Mouse (Mus musculus) CD8-positive naive resting alpha-beta T cell, adult 2 months (primary cell): ENCODE measurements at regions not wholly inside any gene's neighbourhood (a gene's known extent, or its start where the extent isn't known, plus 50 kb on each side); places are given as distances from the start of the nearest gene placed in this dataset.

Experiments
- DNase-seq, 2 experiments: peaks; one replicate each; pipeline ENCODE4 v3.0.0; 2022; ENCODE audit warnings: low read depth in 2 of 2, low spot score in 2 of 2

DNA sequence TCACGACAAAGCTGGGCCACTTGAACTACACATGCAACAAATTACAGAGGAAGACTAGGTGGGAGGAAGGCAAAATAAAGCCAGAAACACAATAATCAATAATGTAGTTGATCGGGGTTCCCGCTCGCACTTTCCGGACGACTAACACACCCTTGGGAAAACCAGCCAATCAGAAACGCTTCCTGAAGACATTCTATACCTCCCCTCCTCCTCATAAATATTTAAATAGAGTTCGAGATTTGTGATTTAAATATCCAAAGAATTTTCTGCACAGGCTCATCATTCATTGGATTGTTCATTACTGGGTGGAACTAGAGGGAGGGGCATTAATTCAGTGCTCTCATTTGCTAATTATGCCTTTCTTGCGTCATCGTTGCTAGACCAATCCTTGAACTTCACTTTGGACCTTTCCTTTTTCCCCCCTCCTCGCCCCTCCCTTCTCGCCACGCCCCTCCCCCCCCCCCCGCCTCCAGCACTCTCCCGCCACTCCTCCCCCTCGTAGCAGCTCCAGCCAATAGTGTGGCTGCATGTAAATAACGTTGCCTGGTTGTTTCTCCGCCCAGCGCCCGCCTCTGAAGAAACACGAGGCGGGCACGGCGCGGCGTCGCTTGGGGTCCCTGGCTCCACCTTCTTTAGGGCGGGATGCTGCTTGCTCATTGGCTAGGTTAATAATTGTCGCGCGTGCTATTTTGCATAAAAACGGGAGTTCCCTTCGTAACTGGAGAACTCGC lies 254.2 kb upstream of the Nfe2l3 start:
- no peak for DNase-seq

DNA sequence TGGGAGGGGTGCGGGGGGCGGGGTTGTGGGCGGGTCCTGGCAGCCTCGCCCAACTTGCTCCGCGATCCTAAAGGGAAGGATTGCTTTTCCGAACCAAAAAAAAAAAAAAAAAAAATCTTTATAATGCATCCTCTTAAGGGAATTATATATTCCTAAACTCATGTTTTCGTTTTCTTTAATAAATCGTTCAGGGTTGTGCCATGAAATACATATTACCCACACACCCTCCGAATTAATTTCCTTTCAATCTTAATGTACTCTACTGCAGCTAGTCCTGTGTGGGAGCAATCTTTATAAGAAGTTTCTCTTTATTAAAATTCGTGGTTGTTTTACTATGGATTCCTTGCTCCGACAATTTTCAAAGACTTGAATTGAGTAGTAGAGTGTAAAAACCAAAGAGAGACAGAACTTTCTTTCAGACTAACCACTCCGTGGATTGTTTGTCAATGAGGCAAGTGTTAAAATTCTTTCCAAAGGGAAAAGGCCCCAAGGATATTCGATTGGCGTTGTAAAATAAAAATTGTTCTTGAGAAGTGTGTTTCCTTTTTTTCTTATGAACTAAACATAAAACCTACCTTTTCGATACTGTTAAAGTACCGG lies 253.6 kb upstream of the Nfe2l3 start:
- DNase-seq = no peak

DNA sequence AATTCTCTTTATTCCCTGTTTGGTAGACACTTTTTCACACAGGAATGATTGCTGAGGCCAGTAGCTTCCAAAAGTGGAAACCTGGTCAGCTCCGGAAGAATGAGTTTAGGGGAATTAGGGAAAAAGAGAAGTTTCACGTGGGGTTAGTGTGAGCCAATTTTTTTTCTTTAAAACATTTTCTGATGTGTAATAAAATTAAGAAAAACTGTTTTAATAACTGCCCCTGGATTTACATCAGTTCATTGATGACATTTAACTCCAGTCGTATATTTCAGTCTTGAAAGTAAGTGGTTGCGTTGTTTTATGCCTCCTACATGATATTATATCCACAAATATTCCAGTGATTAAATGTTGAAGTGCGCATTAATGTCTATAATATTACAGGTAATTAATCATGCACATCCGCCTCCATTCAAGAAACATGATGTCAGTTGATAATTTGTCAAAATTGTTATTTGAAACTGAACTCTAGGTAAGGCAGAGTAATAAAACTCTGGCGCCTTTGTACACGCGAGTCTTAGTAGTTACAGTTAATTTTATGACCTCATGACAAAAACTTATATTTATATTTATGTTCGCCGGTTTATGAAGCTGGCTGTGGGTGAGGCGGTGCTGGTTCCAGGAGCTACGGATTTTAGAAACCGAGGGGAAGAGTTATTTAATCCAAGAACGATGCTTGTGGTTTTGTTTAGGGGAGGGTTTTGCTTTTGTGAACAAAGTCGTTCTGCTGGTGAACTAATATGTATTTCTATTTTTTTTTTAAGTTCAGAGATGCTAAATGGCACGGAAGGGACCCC lies 252.5 kb upstream of the Nfe2l3 start:
- DNase-seq = no peak

DNA sequence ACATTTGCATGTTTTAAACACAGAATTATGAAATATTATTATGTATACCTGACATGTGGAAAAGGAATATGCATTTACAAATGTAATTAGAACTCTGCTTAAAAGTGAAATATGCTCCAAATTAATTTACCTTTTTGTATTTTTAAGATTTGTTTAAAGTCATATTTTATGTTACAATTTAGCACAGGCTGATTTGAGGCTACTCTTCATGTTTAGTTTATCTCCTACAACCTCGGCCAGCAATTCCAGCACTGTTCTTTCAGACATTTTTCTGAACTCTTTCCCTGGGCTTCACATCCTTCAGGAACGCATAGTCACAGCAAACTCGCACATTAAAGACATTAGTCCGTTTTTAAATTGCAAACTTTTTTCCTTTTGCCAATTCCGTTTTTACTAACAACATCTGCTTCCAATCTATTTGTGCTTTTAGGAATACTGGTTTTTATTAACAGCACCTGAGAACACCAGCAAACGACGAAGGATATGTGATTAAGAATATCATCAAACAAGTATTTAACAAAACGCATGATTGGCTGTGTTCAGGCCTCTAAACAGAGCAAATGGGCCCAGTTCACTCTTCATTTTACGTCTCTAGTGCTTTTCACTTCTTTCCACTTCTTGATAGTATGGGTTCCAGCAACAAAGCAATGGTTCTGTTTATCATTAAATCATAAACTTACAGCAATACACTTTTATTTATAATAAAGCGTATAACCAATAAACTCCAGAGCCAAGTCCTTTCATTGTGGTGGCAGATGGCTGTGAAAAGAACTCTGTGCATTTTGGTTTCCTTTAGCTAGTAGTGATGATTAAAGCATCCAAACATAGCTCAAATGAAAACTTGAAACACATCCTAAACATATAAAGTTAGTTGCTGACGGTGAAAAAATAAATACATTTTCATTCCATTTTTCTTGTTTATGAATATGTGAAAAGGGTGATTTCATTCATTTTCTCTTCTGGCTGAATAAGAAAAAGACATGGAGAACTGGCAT lies 251.3 kb upstream of the Nfe2l3 start:
- no peak for DNase-seq

DNA sequence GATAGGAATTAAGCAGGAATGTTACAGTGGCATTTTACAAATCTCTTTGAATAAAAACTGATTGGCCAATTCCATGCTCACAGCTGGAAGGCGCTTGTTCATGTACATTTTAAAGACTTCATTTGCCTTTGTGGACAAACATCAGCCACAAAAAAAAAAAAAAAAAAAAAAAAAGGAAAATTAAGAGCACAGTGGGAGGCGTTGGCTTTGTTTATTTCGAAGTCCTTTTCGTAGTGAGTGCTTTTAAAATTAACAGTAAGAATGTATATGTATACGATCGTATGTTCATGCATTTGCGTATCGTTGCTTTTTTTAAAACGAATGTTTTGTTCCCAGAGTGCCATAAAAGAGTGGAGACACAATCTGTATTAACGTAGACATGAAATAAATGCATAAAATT lies 250.6 kb upstream of the Nfe2l3 start:
- DNase-seq = no peak

DNA sequence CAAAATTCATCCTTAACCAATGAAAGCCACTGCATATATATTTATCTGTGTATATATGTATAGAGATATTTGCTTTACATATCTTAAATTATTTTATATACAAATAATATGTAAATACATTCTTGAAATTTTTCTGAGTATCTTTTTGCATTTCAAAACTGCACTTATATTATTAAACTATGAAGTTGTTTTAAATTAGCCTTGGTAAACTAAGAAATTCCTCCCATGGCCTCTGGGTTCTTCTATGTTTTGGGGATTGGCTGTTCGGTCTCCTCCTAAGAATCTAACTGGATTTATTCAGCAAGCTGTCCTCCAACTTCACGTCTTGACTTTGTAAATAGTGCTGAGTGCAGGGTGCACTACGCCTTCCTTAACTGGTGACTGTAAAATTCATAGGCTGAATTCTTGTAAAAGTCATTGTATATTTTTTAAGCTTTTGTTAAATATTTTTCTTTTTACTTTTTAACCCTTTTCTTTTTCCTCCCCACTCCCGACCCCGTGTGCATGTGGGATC lies 249.6 kb upstream of the Nfe2l3 start:
- DNase-seq = no peak

DNA sequence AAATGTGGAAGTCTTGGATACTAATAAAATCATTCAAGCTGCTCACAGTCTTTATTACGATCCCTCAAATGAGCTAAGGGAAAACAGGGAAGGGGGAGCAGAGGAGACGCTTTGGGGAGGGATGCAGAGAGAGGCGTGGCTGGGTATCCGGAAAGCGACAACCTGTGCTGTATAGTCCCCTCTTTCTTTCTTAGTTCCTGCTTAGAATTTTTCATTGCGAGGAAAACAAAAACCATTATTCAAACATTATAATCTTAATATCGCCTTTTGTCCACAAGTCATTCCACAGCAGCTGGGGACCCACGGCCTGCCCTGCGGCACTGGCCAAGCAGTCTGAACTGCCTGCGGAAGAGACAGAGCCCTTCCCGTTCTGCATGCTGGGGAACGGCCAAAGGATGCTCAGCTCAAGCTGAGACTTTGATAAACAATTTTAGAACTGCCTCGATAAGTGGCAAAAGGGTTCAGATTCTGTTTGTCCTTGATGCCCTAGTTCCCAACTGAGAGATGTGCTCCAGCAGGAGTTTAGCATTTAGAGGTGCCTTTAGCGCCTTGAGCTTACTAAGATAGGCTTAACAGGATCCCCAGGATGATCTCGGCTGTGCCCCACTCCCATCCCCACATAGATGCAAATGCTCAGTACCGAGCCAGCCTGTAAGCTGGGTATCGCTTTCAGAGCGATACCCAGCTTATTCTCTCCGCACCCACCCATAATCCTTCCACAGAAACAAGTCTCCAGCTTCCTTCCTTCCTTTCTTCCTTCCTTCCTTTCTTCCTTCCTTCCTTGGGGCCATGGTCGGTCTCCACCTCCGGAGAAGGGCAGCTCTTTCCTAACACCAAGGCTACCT lies 248.7 kb upstream of the Nfe2l3 start:
- no peak for DNase-seq

DNA sequence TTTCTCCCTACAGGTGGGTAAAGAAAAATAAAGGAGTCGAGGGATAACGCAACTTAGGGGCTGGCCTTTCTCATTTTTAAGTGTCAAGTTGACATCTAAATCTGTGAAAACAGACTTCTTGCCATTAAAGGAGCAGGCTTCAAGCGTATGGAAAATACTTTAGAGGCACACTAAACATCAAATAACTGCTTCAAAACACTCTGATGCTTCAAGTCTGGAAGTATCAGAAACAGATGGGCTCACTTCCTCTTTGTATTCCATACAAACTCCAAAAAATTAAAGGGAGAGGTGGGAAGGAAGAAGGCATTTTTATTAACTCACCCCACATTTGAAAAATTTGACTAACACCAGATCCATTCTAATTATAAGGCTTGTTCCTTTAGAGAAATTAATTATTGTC lies 248.0 kb upstream of the Nfe2l3 start:
- DNase-seq = no peak

DNA sequence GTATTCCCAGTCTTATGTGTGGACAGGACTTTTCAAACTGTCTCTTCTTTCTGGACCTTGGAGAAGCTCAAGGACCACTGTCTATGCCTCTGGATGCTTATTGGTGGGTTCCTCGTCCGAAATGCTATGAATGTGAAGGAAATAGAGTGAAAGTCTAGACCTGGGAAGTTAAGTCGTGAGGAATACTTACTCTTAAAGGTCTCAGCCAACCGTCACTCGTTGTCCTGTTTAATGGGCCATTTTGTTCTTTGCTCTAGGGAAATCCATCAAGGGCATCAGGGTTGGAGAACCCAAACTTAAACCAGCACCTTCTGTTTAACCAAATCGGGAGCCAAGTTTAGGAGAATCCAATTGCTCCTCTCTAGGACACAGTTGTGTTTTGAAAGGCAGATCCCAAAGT lies 247.3 kb upstream of the Nfe2l3 start:
- DNase-seq = no peak

DNA sequence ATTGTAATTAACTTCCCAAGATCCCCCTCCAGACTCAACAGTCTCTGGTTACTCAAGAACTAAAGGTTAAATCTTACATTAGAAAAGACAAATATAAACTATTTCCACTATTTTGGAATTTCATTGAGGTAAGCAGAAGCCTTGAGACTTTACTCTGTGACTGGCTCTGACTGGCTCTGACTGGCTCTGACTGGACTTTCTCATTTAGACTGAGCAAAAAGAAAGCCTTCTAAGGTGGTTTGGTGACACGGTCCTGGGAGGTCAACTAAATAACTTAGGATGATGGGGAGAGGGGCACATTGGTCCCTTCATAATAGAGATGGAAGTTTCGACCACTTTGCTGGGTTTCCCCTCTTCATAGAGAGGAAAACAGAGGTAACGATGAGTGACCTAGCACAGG lies 243.3 kb upstream of the Nfe2l3 start:
- no peak for DNase-seq

DNA sequence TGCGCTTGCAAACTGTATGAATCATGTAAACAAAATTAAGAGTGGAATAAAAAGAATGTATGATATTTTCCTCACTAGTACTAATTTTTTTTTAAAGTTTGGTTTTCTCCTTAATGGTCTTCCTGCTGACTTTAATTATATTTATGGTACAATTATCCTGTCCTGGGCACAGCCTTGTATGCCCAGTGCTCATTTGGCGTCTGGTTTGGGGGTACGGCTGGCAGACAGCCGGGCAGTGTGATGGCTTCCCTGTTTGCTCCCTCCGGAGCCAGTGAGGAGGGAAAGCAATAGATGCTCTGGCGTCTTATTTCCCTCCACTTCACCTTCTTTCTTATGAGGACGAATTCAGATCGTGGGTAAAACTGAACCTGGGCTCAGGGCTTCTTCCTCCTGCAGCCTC lies 239.6 kb upstream of the Nfe2l3 start:
- no peak for DNase-seq

DNA sequence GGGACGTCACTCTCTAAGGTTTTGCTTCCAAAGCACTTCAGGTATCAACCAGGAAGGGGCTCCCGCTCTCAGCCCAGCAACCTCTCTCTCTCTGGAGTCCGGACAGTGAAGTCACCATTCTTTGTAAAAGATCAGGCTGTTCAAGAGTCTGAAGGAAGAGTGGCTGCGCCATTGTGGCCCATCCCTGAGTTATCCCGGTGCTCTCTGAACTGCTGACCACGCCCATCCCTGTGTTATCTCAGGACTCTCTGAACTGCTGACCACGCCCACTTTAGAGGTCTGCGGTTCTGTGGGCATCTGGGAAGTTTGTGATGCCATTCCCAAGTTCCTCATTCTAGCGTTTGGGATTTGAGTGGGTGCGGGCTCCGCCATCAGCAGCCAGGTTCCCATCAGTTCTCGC lies 239.1 kb upstream of the Nfe2l3 start:
- DNase-seq = no peak

DNA sequence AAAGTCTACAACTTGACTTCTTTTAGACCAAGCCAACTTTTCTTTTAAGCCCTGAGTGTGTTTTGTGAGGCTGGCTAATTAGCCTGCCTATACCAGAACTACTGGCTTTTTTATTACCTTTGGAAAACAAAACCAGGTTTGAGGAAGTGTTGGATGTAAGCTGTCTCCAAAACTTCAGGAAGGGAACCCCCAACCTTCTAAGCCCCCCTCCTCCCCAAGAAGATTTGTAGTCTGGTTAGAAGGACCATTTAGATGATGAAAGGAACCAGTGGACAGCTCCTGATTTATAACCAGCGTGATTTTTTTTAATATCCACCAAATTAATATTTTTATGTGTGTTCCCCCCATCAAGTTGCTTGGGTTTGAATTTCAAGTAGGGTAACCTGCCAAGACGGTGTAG lies 236.1 kb upstream of the Nfe2l3 start:
- DNase-seq = no peak

DNA sequence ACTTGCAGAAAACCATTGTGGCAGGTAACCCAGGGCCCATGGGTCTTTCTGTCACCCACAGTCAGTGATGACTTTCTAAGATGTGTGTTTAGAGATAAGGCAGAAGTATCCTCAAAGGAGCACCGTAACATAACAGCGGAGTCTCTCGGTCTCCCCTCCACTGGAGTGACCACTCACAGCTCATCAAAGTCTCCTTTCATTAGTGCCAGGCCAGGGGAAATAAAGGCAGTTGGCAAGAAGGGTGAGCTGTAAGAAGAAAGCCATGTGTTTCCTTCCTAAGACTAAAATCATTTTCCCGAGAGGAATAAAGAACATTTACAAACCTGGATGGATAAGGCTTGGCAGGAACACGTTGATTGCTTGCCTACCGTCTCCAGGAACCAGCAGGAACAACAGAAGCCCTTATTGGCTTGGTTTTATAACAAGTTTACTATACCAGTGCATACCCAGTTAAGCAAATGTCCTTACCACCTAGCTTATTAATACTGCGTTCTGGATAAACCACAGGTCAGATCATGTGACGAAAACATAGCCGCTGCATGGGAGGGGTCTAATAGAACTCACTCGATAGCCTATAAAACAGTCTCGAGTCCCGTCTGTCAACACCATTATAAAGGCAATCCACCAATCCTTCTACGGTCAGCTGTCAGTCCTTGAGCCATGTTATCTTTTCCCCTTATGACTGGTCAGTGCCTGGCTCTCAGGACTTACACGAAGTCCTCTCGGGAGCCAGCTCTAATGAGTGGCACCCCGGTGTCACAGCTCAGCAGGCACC lies 235.3 kb upstream of the Nfe2l3 start:
- DNase-seq = no peak

DNA sequence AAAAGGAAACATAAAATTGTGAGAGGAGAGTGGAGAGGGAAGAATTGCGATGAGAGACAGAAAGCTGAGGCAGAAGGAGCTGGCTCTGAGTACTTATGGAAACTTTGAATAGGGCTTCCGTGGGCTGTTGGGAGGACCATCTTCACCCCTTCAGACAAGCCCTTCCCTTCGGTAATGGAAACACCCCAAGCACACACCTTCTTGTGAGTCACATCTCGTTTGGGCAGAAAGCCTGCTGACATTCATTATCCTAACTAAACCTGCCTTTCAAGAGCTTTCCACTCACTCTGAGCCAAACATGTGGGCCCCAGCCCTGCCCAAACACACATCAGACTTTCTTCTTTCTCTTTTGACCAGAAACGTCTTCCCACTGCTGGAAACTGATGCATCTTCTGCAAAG lies 232.3 kb upstream of the Nfe2l3 start:
- DNase-seq = no peak

DNA sequence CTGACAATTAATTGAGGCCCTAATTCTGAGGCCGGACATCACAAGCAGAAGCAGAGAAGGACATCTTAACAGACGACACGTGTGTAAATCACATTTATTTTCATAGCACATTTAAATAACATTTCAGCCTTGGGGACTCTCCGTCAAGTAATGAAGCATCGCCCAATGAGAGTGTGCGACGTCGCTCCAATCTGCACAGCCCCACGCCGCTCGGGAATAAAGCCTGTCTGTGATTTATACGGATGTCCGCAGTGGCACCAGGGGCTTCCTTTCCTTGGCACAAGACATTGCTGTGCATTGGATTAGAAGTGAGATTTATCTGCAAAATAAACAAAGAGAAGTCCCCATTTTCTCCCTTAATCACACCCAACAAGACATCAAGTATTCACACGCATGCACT lies 231.6 kb upstream of the Nfe2l3 start:
- DNase-seq = no peak

DNA sequence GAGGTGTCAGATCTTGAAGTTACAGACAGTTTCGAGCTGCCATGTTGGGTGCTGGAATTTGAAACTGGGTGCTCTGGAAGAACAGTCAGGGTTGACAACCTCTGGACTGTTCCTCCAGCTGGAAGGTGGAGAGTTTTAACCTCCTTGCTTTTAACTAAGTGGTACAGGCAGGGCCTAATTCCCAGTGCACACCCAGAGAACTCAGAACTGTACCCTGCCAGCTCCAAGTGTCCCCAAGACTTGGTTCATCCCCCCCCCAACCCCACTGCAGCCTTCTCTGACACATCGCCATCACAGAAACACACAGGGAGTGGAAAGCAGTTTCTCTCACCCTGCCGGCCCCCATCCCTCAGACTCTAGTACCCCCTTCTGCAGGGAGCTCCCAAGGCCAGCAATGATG lies 228.2 kb upstream of the Nfe2l3 start:
- DNase-seq = no peak

DNA sequence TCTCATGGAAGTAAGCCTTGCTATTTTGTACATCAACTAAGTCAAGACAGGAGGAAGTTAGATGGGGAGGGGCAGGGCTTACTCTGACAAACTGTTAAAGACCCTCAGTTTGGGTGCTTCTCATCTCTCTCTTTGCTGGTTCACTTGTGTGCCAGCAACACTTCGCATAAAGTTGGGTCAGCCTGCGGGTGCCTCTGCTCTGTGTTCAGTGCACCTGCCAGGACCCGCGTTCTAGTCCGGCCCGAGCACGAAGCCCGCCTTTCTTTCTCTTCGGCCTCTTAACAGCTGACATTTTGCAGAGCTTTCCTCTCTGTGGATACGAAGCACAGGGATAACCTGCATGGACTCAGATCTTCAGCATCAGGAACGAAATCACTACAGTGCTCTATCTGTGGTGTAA lies 227.1 kb upstream of the Nfe2l3 start:
- DNase-seq = no peak
